Mouse (Mus musculus): ENCODE data around the gene Olfr136. TPM values are rescaled to one million over a fixed set of nuclear protein-coding genes. Genes with fewer than 3 reads are reported as not detected.

Gene Olfr136
- polyA plus RNA-seq (2016; fragmentation: Nextera tagmentation; extraction: Ambion mirVana), result not detected in 2 replicates

- H3K4me3 ChIP-seq (replicated peaks), result no peak within 1 kb of the TSS
- H3K9ac ChIP-seq, result no peak within 1 kb of the TSS
- no peak for ATAC-seq (ENCODE audit: low FRiP score)
- H3K4me2 ChIP-seq, result no peak within 1 kb of the TSS
- H3K27me3 ChIP-seq, result no peaks in the 10 kb centered on the region
- H3K36me3 ChIP-seq (replicated peaks), result no peaks in the 10 kb centered on the region
- H3K4me1 ChIP-seq, result no peaks in the 10 kb centered on the region
- 0 out of 2 replicates have a peak, but pooled peaks cover 3% of the 10 kb centered on the region for H3K9me3 ChIP-seq
- no peak within 1 kb of the TSS for H3K27ac ChIP-seq
These were observed at the start of gene Olfr136 for GRCm38 (mm10) chr17:38329531-38329930. Gene Olfr136 (plus strand): TSS chr17:38329831.

- no peak for ATAC-seq (ENCODE audit: low FRiP score)
- no peak within 1 kb of the TSS for H3K27ac ChIP-seq
- no peak within 1 kb of the TSS for H3K4me3 ChIP-seq (replicated peaks)
- H3K36me3 ChIP-seq (replicated peaks), result no peaks in the 10 kb centered on the region
- H3K4me2 ChIP-seq, result no peak within 1 kb of the TSS
- peaks cover 4% of the 10 kb centered on the region; the same call in 1 of the 2 replicates for H3K9me3 ChIP-seq
- no peak within 1 kb of the TSS for H3K9ac ChIP-seq
- H3K27me3 ChIP-seq, result no peaks in the 10 kb centered on the region
- H3K4me1 ChIP-seq, result no peaks in the 10 kb centered on the region
These were observed 22.2 kb upstream of the Olfr136 start, which contains the start of gene Olfr137 for GRCm38 (mm10) chr17:38307470-38307869. Gene Olfr137 (minus strand): TSS chr17:38307570.

Other genes starting within 250 kb of the Olfr136 start
- not detected in 2 replicates for gene Olfr131, start 241.1 kb upstream of the Olfr136 start, polyA plus RNA-seq (2016; fragmentation: Nextera tagmentation; extraction: Ambion mirVana)
- gene Olfr132, start 195.3 kb upstream of the Olfr136 start, polyA plus RNA-seq (2016; fragmentation: Nextera tagmentation; extraction: Ambion mirVana), result not detected in 2 replicates
- not detected in 2 replicates for gene Olfr133, start 184.6 kb upstream of the Olfr136 start, polyA plus RNA-seq (2016; fragmentation: Nextera tagmentation; extraction: Ambion mirVana)
- gene Olfr134, start 158.4 kb upstream of the Olfr136 start, polyA plus RNA-seq (2016; fragmentation: Nextera tagmentation; extraction: Ambion mirVana), result not detected in 2 replicates
- gene Olfr135, start 125.5 kb upstream of the Olfr136 start, polyA plus RNA-seq (2016; fragmentation: Nextera tagmentation; extraction: Ambion mirVana), result not detected in 2 replicates
- gene Olfr138, start 68.8 kb upstream of the Olfr136 start, polyA plus RNA-seq (2016; fragmentation: Nextera tagmentation; extraction: Ambion mirVana), result not detected in 2 replicates
- gene Olfr137, start 22.3 kb upstream of the Olfr136 start, polyA plus RNA-seq (2016; fragmentation: Nextera tagmentation; extraction: Ambion mirVana), result not detected in 2 replicates
- gene Esp36, start 90.4 kb downstream of the Olfr136 start, polyA plus RNA-seq (2016; fragmentation: Nextera tagmentation; extraction: Ambion mirVana), result not detected in 2 replicates
- not detected in 2 replicates for gene Esp34, start 224.4 kb downstream of the Olfr136 start, polyA plus RNA-seq (2016; fragmentation: Nextera tagmentation; extraction: Ambion mirVana)